Mouse (Mus musculus) heart, postnatal 4 days (tissue): Measurements from ENCODE around the gene Rex1bd. TPM values are rescaled to one million over a fixed set of nuclear protein-coding genes. Genes with fewer than 3 reads are reported as not detected.

Experiments used
- DNase-seq: peaks from one replicate; pipeline ENCODE4 v3.0.0; 2021
- total RNA-seq, 2 experiments: library from RNA; stranded (reverse); gene quantifications; 2 replicates each; pipeline ENCODE4 v1.2.3; 2021

The Rex1bd gene
- total RNA-seq, 2 experiments from 2014 or later: 96.9 to 109 TPM

DNA sequence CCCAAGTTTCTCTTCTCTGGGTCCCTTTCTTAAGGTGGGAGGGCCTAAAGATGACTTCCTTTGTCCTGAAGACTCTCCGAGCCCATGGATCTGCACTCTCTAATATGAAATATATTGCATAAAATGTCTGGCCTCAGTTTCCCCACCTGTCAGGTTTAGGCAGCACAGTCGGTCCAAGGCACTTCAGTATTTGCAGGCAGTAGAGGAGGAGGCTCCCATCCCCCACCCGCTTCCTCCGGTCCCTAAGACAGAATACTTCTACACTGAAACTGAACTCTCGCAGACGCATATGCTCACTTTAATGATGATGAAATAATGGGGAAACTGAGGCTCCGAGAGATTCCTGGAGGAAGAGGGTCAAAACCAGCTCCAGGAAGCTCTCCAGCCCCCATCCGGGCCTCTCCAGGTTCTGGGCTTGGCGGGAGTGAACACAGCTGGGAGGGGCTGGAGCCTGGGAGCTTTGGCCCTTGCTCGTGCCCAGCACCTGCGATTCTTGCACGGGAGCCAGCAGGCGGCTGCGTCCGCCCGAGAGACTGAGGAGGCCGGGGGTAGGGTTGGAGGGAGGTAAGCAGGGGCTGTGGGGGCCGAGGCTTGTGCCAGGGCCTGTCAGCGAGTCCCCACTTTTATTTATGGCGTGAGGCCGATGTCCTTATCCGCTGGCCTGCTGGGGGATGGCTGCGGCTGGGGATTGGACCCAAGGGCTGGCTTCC lies 4.6 kb downstream of the Rex1bd start:
- DNase-seq: peak; percentile 66

DNA sequence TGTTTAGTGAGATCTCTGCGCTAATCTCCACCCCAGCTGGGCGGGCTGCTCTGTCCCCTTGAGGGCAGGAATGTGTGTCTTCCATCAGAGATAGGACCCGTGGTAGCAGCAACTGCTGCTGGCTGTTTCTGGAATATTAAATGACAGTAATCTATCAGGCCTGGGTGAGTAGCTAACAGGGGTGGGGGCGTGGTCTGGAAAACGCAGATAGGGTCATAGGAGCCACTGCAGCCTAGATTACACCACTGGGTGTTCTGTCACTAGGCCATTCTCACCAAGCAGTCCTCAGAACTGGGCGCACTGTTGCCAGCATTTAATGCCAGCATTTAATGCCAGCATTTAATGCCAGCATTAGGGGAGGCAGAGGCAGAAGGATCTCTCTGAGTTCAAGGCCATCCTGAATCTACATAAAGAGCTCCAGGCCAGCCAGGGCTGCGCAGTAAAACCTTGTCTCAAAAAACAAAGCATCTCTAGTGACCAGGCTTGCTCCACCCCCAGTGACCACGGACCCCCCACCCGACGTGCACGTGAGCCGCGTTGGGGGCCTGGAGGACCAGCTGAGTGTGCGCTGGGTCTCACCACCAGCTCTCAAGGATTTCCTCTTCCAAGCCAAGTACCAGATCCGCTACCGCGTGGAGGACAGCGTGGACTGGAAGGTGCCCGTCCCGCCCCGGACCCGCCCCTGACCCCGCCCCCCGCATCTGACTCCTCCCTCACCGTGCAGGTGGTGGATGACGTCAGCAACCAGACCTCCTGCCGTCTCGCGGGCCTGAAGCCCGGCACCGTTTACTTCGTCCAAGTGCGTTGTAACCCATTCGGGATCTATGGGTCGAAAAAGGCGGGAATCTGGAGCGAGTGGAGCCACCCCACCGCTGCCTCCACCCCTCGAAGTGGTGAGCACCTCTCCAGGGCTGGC lies 5.9 kb downstream of the Rex1bd start:
- DNase-seq: no peak

DNA sequence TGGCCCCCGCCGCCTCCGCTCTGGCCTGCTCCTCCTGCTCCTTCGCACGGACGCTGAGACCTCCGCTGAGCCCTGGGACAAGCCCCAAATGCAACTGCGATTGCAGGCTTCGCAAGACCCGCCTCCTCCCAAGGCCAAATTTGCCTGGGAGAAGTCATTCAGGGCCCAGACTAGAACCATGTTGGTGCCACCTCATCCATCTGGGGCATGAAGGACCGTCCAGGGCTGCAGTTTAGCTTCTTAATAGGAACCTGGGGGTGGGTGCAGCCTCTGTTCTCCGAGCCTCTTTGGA lies 10.8 kb downstream of the Rex1bd start:
- no peak for DNase-seq

DNA sequence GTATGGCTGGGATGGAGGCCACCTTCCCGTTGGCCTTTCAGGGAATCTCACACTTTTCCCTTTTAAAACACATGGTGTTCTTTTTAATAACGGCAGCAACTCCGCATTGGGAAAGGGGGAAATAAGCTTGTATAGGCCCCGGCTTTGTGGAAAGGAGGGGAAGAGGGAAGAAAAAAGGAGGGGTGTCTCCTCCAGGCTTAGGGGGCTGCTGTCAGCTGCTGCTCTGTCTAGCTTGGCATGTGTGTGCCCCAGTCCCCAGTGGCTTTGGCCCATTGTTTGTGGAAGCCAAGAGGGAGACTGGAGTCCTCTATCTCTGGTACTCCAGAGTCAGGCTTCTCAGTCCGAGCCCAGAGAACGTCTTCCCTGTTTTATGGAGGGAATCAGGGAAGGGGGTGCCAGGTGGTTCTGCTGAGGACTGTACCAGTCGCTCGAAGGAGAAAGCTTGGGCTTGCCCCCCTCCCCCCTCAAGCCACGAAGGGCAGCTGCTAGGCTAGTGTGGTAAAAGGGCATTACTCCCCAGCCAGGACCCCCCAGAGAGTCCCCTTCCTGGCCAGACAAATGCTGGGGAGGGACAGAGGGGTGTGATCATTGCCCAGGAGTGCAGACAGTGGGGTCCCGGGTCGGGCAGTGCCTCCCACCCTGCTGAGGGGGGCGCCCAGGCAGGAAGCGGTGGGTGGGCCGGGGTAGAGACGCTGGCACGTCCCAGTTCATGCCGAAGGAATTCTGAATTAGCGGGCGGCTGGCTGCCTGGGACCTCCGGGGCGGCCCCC lies 11.4 kb downstream of the Rex1bd start:
- DNase-seq: no peak

DNA sequence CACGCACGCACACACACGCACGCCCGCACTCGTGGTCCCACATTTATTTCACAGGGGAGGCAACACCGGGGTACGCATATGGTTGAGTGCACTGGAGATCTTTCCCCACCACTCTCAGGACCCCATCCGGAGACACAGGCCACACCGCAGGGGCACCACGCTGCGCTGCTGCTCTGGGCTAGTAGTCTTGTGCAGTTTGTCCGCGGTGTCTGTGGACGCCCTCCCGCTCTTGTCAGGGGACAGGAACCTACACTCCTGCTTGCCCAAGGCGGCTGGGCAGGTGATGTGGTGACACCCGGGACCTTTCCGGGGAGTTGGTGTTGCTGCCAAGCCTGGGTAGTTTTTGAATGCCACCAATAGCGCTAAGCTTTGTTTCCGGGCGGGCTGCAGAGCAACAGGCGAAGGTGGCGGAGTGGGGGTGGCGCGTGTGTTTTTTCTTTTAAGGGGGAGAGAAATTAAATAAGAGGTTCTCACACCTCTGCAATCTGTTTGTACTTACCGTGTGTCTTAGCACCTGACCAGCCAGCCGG lies 12.1 kb downstream of the Rex1bd start:
- DNase-seq: no peak

DNA sequence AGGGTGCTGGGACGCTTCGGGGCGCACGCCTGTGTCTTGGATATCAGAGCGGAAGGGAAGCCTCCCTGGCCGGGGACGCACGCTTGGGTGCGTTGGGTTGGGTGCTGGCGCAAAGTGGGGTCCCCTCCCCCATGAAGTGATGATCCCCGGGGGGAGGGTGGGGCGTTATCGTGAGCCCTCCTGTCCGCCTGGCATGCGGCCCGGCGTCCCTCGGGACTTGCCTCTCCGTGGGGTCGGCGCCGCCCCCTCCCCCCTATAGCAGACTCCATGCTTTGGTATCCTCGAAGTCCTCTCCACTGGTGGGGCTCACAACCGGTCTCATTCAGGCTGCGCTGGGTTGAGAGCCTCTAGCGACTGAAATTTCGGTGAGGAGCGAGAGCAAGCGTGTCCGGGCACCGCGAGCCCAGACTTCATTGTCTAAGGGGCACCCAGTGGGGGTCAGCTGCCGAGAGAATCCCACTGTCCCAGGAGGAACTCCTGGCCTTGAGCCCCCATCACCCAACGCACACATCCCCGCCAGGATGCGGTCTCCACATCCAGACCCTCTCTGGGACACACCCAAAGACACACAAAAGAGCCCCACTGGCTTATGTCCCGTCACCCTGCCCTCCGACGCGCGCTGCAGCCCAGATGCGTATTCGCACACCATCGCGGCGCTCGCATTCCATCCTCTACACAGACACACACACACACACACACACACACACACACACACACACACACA lies 12.7 kb downstream of the Rex1bd start:
- no peak for DNase-seq

DNA sequence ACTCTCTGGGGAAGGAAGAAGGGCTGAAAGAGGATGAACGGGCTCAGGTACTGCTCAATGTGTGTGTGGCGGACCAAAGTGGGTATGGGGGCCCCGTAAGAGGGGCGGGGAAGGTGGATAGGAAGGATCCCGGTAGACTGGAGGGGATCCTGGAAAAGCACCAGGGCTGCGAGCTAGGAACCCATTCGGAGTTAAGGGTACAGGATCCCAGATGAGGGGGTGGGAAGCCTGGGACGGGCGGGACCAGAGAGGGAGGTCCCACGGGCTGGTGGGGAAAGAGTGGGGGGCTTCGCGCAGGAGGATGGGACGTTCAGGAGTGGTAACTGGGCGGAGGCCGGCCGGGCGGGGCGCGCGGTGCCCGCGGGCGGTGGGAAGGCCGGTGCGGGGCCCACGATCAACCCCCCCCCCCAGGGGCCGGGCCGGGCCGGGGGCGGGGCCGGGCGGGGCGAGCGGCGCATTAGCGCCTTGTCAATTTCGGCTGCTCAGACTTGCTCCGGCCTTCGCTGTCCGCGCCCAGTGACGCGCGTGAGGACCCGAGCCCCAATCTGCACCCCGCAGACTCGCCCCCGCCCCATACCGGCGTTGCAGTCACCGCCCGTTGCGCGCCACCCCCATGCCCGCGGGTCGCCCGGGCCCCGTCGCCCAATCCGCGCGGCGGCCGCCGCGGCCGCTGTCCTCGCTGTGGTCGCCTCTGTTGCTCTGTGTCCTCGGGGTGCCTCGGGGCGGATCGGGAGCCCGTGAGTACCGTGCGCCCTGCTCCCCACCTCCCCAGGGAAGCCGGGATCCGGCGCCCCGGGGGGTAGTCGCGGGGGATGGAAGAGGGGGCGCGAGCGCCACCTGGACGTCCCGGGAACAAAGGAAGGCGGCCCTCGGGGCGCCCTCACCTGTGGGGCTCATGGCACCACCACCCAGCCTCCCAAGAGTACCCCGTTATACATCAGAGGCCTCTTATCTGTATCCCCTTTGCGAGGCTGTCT lies 13.6 kb downstream of the Rex1bd start, which contains the start of gene Crlf1:
Gene Crlf1 (plus strand): TSS at position 495 of the 977 bp plus-strand sequence.
- DNase-seq: no peak

DNA sequence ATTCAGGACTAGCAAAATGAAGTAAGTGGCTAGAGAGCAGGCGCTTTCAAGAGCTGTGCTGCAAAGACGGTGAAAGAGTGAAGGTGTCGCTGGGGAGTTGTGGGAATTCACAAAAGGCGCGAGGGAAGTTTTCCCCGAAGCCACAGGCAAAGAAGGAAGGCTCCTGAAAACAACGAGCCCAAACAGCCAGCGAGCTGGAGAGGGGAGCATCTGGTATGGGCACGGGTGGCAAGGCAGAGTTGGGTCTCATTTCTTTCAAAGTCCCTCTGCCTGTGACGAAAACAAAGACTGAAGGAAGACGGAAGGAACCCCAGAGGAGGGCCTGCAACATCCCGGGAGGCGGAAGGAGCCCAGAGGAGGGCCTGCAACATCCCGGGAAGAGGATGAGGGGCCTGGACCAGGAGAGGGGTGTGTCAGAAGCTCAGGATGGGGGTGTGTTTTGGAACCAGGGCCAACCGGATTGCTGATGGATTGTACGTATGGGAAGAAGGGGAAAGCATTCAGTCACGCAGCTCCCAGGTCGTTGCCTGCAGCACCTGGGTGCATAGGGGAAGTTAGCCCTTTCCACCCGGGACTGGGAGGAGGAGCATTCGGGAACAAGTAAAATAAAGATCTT lies 15.6 kb downstream of the Rex1bd start:
- no peak for DNase-seq

DNA sequence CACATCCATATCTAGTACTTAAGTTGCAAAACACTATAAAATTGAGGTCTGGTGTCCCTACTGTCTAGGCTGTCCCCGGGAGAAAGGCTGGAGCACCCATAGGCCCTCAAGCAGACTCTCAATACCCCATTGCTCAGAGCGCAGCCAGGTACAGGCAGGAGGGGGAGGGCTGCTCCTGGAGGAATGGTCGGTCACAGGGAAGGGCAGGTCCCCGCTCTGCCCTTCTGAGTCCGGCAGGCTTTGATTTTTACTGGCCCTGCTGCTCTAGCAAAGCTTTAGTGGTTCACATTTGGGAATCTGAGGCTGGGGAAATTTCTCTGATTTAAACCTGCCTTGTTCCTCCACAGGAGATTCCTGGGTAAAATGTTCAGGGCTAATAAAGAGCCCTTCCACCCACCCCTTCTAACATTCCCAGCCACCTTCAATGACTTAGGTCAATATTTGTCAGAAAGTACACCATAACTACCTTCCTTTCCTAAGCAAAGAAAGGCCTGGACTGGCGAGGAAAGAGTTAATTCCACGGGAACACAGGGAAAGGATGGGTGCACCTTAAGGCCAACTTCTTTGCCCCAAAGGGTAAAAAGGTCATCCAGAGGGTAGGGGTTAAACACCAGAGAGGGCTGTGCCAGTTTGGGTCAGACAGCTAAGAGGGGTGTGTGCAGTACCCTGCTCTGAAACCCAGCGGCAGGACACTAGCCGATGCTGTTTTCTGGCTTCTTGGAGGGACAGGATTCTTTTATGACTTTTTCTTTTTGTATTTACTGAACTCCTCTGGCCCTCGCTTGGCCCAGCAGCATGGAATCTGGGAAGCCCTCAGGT lies 16.3 kb downstream of the Rex1bd start:
- DNase-seq: no peak

DNA sequence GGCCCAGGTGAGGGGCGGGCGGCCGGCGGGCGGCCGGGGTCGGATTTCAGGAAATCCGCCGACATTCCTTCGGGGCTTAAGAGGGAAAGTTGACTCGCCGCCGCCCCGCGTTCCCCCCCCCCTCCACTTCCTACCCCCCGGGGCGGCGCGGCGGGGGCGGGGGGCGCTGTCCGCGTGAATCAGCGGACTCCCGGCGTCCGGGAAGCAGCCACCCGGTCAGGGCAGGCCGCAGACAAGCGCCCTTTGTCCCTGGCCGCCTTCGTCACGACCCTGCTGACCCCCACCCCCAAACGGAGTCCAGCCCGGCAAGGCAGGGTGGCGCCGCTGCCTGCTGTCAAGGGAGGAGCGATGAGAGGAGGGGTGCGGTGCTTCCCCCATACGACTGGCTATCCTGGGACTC lies 17.0 kb downstream of the Rex1bd start:
- DNase-seq: peak; percentile 21

DNA sequence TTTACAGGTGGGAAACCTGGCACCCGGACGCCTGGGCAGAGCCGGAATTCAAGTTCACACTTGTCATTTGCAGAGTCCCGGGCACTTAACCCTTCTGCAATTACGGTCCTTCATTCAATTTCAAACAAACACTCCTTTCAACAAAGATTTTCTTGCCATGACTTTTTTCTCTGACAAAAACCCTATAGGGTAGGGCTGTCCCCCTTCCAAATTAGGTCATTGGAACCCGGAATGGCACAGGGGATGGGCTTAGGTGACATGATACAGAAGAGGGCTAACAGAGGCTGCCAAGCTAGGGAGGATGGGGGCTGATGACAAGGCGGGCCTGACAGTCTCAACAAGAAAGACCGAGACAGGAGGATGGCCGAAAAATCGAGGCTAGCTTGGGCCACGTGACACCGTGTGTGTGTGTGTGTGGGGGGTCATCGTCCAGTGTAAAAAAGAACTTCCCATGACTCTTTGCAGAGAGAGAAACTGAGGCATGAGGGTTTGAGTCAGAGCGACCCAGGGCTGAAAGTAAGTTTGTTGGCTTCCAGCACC lies 17.6 kb downstream of the Rex1bd start:
- no peak for DNase-seq

DNA sequence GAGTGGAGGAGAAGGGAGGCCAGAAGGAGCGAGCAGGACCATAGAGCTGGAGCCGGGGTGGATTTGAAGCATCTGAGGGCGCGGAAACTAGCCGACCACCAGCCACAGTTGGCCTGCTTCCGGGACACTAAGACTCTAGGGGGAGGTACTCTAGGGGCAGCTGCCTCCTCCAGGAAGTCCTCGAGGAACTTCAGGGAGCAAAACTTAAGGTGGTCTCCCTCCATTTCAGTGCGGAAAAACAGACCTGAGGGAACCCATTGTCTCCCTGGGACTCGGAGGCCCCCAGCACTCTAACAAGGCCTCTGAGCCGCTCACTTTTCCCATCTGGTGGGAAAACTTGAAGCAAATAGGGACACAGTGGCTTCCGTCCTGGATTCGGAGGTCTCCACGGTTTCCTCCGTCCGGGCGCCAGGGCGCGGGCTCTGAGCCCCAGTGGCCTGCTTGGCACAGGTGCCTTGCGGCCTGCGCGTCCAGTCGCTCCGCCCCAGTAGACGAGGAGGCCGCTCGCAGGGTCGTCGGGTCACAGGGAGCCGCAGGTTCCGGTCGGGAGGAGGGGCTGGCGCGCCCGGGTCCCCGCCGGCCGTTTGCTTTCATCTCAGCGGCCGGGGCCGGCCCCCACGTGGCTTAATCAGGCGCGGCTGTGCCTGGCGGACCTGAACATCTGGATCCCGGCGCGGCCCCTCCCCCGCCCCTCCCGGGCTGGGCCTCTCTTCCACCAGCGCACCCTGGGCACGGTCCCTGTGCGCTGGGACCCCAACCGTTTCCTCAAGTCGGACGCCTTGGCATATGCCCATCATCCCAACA lies 18.4 kb downstream of the Rex1bd start:
- DNase-seq: peak; percentile 24

DNA sequence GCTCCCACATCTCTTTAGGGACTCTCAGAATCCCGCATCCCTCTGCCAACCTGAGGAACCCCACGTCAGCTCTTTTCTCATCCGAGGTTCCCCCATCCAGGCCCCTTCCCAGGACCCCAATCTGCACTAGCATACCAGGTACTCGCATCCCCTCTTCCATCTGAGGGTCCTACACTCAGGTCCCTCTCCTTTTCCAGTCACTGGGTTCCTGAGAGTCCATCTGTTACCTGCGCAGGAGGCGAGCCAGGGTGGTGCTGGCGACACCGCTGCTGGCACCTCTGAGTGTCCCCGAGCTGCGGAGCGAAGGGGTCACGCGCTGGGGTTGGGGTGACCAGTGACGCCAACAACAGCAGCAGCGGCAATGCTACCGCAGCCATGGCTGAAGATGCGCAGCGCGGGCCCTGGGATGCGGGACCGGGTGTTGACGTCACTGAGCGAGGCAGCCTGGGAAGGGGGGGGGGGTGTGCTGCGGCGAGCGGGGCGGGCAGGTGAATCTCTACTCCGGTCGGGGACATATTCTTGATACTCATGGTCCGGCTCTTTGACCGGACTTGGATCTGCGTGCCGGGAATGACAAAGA lies 19.5 kb downstream of the Rex1bd start, which contains the start of gene Tmem59l:
Gene Tmem59l (minus strand): TSS at position 418 of the 580 bp plus-strand sequence.
- DNase-seq: peak; percentile 5

DNA sequence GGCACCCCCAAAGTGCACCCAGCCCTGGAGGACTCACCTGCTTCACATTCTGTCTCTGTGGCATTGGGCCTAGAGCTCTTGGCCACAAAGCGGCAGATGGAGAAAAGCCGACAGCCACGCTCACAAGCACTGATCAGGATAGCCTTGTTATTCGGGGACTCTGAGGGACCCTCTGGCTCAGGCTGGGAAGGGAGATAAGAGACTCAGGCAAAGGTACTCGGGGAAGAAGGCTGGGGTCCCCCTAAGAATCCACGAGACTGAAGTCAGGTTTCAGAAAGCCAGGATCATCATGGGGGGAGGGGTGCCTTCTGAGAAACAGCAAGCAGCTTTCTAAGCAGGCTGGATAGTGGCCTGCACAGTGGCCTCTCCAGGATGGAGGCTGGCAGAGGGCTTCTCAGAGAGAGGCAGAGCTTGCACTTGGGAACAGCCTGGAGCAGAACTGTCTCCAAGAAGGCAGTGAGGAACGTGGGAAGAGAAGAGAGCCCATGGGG lies 20.3 kb downstream of the Rex1bd start:
- no peak for DNase-seq

DNA sequence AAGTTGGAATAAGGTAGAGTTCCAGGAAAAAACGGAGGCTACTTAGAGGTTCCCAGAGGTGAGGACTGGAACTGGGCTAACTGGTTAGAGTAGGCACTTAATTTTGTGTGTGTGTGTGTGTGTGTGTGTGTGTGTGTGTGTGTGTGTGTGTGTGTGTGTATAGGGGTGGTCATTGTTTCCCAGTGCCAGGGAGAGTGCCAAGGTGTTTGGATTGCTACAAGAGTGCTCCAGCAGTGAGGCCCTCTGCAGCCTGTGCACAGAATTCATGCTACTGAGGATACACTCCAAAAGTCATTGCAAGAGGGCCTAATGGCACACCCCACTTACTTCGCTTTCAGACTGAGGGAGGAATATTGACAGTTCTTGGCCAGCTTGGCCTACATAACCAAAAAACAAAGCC lies 23.6 kb downstream of the Rex1bd start:
- DNase-seq: no peak

DNA sequence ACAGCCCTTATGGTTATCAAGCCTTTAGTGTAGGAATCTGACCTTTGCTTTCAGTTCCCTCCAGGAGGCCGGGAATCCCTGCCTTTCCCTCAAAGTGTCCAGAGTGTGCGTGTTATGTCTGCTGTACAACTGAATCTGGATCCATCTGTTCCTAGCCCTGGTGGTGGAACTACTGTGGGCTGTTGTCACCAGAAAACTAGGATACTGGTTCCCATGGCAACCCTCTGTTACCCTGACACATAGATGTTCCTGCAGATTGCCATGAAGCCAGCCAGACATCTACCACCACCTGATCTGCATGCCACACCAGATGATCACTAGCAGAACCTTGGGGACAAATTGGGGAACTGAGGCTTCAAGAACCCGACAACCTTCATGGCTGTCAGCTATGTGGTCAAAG lies 24.6 kb downstream of the Rex1bd start:
- DNase-seq: no peak

DNA sequence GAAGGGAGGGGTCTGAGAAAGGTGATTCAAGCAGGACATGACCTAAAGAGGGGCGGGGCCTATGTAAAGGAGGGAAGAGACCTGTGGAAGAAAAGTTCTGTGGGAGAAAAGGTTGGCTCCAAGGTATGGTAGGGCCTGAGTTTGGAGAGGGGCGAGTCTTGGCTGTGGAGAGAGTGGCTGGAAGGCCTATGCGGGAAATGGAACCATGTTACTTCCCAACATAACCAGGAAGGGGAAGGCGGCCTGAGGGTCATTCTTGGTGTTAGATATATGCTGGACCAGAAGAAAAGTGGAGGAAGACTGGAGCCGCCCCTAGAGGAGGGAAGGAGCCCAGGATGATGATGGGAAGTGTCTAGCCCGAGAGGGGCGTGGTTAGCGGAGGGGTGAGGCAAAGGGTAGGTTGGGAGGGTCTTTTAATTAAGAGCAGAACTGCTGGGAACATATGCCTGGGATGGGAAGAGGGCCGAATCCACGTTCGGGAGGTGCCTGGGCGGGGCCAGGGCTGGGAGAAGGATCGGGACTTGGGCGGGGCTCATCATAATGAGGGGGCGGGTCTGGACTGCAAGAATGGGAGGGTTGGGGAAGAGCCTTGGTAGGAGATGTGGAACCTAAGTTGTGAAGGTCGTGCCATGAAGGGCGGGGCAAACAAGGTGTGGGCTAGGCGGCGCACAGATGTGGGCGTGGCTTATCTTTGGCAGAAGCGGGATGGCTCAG lies 29.1 kb downstream of the Rex1bd start:
- DNase-seq: no peak
